Mouse (Mus musculus): ENCODE results near the gene Pdcd7. TPM values are rescaled to one million over a fixed set of nuclear protein-coding genes. Genes with fewer than 3 reads are reported as not detected.

Pdcd7 gene
- total RNA-seq, 2 experiments from 2014 or later, result 10.1 to 12.7 TPM

GRCm38 (mm10) chr9:65356561-65356960 is 10.7 kb downstream of the Pdcd7 start:
- DNase-seq, result no peak

GRCm38 (mm10) chr9:65356971-65357370 is 11.1 kb downstream of the Pdcd7 start:
- no peak for DNase-seq

DNA sequence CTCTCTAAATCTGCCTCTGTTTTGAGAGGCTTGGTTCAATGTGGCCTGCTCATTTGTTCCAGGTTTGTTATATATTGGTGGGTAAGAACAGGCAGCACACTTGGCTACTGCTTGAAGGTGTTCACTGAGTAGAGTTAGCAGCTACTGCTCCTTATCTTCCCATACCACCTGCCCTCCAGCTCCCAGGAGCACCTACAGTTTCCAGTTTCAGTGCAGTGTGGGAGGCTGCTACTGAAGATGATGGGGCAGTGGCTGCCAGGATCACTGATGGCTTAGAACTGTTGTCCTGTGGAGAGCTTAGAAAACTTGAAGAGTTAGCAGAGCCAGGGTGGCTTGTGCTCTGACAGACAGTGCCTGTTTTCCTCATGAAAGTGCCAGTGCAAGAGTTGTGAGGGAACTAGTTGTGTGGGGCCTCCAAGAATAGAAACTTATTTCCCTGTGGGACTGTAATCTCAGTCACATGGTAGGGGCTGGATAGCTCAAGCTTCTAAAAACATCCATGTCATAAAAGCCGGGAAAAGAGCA is 13.1 kb downstream of the Pdcd7 start:
- DNase-seq, result no peak

DNA sequence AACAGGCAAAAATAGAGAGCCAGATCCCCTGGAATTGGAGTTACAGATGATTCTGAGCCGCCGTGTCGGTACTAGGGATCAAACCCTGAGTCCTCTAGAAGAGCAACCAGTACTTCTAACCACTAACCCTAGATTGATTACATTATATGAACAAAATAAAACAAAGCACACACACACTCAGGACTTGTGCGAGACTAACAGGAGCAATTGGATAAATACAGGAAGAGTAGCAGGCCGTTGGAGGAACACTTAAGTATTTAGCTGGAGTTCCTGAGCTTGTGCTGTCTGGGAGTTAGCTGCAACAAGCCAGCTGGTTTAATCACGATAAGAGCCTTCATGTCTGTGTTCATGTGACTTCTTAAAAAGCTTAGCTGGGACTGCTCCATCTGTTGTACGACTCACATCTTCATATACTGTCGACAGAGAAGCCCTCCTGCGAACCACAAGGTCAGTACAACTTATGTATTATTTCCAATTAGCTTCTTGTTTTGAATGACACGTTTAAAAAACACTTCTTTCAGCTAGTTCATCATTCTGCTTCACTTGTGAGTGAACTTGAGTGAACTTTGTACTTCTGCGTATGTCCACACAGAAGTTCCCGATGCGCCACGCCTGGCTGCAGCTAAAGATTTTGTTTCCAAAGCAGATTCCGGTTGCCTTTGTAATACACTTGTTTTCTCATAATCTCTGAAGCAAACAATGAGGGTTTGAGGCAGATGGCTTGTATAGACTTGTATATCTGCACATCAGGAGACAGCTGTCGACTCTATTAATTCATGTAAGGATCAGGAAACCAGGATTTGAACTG is 14.9 kb downstream of the Pdcd7 start, which contains the start of gene Ubap1l:
TSS of gene Ubap1l (plus strand) at position 401 of the 808 bp plus-strand sequence.
- DNase-seq, result no peak

DNA sequence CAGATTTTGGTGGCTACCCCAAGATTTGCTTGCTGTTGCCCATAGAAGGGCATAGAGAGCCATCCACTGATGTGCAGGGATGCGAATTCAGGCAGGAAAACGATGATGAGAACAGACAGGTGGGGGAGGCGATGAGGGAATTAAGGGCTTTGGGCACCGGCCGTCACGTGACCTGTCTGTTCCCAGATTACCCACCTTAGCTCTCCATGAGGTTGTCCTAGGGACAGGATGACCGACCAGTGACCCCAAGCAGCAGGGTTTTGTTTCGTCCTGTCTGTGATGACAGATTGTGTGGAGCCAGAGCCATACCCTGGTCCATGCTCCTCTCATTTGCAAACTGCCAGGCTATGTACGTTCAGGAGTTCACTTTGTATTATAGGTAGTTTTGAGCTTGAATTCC is 17.8 kb downstream of the Pdcd7 start:
- DNase-seq, result no peak

- DNase-seq, result no peak
Observed at GRCm38 (mm10) chr9:65365721-65366120, 19.8 kb downstream of the Pdcd7 start.

- DNase-seq, result no peak
Observed at GRCm38 (mm10) chr9:65371756-65372155, 25.9 kb downstream of the Pdcd7 start.

DNA sequence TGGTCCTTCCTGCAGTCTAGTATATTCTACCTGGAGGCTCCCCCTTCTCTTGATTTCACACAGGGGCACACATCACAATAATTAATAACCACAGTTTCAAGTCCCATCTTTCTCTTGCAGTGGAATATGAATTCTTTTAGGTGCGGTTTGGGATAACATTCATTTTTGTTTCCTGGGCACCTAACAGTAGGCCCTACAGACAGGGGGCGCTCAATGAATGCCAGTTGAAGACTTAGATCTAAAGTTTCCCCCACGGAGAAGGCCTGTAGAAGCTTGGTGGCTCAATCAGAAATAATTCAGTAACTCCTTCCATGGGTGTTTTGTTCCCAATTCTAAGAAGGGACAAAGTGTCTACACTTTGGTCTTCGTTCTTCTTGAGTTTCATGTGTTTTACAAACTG is 26.5 kb downstream of the Pdcd7 start:
- no peak for DNase-seq

- peak; percentile 78 for DNase-seq
Observed at GRCm38 (mm10) chr9:65374468-65375162, 28.7 kb downstream of the Pdcd7 start.

- DNase-seq, result no peak
Observed at GRCm38 (mm10) chr9:65375163-65375934, 29.4 kb downstream of the Pdcd7 start.

DNA sequence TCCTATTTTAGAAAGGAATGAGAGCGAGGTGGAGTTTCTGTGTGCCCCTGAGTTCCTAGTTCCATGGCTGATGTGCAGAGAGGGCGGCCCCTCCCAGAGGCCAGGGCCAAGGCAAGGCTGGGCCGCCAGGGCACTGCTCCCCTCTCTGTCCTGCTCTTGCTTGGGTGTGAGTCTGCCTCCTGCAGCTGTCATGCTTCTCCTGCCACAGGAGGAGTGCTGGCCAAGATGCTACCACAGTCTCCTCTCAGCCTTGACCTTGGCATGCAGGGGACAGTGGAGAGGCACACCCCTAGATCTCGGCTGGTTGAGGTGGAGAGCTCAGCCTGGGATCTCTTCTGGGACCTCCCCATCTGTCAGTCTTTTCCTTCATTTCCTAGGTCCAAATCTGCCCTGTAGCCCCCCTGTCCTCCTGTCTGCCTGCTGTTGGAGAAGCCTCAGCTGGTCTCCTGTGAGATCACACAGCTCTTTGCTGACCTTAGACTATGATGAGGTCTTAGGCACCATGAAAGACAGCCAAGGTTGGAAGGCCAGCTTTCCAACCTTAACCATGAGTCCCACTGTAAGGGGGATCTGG is 35.2 kb downstream of the Pdcd7 start:
- DNase-seq, result peak; percentile 50

DNA sequence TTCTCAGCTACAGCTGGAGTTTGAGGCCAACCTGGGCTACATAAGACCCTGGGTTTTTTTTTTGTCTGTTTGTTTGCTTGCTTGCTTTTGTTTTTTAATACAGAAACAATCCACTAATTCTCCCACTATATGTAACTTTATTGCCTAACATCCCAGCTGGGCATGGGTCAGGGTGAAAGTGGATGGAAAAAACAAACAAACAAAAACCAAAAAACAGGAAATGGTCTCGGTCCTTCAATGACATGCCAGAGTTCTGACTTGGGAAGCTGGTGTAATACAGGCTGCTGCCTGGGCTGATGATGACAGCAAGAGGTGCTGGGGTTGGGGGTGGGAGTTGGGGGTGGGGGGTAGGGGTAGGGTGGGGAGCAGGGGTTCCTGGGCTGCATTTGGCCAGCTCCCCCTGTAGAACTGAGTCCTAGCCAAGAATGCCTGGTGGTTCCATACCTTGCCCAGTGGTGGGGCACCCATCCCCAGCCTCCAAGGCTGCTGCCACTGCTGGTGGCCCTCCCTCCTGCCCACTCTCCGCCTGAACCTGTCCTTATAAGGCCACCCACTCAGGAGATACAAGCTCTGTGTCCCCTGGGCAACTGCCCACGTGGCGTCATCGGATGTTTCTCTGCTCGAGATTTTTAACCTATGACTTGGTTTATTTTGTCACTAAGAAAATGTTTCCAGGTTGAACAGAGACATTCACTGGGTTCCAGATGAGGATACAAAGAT is 36.3 kb downstream of the Pdcd7 start:
- peak; percentile 34 for DNase-seq

GRCm38 (mm10) chr9:65382751-65383097 is 36.8 kb downstream of the Pdcd7 start:
- DNase-seq, result peak; percentile 54

GRCm38 (mm10) chr9:65384276-65384675 is 38.4 kb downstream of the Pdcd7 start:
- DNase-seq, result peak; percentile 69

- no peak for DNase-seq
Observed at GRCm38 (mm10) chr9:65386373-65387140, 40.7 kb downstream of the Pdcd7 start.

DNA sequence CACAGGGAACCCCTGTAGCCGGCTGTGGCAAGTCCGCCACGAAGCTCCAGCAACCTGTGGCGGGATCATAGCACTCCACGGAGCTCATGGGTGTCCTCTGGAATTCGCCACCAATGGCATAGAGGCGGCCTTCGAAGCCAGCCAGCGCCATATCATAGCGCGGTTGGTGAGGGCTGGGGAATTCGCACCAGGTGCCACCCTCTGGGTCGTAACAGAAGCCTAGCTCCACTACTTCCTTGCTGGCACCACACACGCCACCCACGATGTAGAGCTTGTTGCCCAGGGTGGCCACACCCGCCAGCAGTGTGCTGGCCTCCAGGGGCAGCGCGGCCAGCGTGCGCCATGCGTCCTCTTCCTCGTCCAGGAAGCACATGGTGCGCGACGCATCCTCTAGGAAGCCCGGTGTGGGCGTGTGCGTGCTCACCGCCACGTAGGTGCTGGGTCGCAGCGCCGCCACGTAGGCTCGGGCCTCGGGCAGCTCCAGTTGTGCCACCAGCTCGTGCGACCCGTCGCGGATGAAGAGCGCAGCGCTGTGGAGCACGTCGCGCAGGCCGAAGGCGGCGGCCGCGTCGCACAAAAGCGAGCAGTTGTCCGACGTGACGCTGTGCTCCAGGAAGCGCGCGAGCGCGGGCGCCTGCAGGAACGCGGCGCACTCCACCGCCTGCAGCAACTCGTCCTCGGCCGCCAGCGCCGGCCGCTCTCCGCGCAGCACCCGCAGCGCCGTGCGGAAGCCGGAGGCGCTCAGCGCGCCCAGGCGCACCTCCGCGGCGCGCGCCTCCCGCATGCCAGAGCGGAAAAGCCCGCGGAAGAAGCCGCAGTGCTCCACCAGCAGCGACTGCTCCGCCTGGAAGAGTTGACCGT is 45.1 kb downstream of the Pdcd7 start:
- DNase-seq, result no peak

- DNase-seq, result peak; percentile 67
Observed at GRCm38 (mm10) chr9:65391613-65391964, 45.7 kb downstream of the Pdcd7 start, which contains the start of gene Kbtbd13. Kbtbd13 (minus strand) TSS chr9:65391652.

DNA sequence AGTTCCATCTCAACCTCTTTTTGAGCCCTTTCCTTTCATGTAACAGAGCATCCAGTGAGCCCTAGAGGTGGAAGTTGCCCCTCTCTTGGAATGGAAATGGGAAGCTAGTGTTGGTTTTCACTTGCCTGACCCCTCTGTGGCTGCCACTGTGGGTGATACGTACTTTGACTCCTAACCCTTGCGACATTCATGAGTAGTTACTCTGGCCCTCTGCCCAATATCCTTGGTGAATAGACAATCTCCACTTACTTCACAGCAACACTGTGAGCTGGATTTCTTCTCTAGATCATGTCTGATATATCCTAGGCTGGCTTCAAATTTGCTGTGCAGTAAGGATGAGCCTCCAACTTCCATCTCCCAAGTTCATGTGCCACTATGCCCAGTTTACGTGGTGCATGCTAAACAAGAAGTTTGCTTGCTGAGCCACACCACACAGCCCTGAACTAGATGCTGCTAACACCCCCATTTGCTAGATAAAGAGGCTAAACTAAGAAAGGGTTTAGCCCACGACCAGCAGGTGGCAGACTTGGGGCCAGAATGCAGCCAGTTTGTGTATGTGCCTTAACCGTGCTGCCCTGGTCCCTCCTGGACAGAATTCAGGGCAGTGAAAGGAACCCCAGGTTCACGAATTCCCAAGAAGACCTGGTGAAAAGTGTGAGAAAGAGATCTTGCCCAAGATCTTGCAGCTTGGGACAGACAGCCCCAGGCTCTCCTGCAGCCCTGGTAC is 46.9 kb downstream of the Pdcd7 start:
- DNase-seq, result peak; percentile 53

DNA sequence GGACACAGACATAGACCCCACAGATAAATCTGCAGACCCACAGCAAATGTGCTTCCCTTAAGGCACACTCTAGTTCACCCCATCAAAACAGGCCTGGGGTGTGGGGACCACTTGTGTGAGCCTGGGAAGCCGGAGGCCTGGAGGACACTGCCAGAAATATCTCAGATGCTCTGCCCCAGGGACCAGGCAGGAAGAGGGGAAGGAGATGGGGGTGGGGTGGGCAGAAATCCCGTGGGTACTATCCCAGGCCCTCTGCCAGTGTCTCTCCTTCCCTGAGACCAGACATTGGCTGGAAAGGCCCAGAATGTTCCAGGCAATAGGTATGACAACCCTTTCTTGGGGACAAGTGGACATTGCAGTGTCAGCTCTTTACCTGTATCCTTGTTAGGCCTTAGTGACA is 47.7 kb downstream of the Pdcd7 start:
- peak; percentile 60 for DNase-seq

Data from gastrocnemius, postnatal 25 days (tissue).